Mouse (Mus musculus) heart, adult 2 months (tissue): Measurements from ENCODE around the gene Sf1.
A peak's percentile ranks its signal among the peaks of the same experiment; 100 is the strongest.

Source experiments
- CTCF ChIP-seq: fragments of 200-600 bp; IDR thresholded peaks from 2 replicates; pipeline ENCODE4 v1.8.1; 2022; ENCODE audit warnings: antibody characterized with exemption, mild to moderate bottlenecking, moderate library complexity
- POLR2A ChIP-seq: fragments of 200-500 bp; IDR thresholded peaks from 2 replicates; pipeline ENCODE4 v1.6.1; 2011; ENCODE audit warnings: mild to moderate bottlenecking, low read depth, low read length, control low read depth; ENCODE audit not compliant: insufficient read depth

DNA sequence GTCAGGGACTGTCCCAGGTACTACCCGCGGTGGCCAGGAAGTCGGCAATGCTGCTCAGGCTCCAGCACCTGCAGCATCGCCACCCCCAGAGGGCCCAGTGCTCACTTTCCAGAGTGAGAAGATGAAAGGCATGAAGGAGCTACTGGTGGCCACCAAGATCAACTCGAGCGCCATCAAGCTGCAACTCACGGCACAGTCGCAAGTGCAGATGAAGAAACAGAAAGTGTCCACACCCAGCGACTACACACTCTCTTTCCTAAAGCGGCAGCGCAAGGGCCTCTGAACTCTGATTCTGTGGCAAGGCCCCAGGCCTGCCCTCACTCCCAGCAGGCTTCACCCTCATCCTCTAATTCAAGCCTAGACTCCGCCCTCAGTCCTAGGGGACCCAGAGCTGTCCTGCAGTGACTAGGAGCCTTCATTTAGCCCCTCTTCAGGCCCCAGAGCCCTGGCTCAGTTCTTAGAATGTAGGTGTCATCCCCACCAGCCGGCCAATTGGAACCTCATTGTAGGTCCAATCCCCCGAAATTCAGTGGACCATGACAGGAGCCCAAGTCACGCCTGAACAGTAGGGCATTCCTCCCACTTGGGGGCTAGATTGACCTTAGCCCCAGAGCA is 23.5 kb upstream of the Sf1 start:
- TF ChIP-seq CTCF = peak; percentile 63
- TF ChIP-seq POLR2A = peak; percentile 41
